Mouse (Mus musculus) stomach, embryonic 14.5 days (tissue): ENCODE measurements around the gene Sdk1. TPM values are rescaled to one million over a fixed set of nuclear protein-coding genes. Genes with fewer than 3 reads are reported as not detected.

ENCODE experiments used
- ATAC-seq: fragments of 200-750 bp; cut with Nextera tagmentation; 2 replicates; pipeline ENCODE4 v1.8.0; 2017; ENCODE audit warnings: low read depth, moderate TSS enrichment; ENCODE audit not compliant: insufficient number of reproducible peaks, insufficient read depth, low FRiP score
- H3K27ac ChIP-seq: fragments of 300-500 bp; sonication (generic); 2 replicates; pipeline ENCODE4 v1.5.1; 2014; ENCODE audit warnings: mild to moderate bottlenecking, low read length, moderate library complexity, mixed read lengths
- H3K27me3 ChIP-seq: fragments of 300-500 bp; sonication (generic); 2 replicates; pipeline ENCODE4 v1.6.1; 2014; ENCODE audit warnings: low read length, control low read depth, mixed read lengths; ENCODE audit not compliant: control insufficient read depth, insufficient read depth
- H3K36me3 ChIP-seq: fragments of 300-500 bp; sonication (generic); 2 replicates; pipeline ENCODE4 v1.6.1; 2014; ENCODE audit warnings: mild to moderate bottlenecking, control low read depth, low read length, moderate library complexity, mixed read lengths; ENCODE audit not compliant: control insufficient read depth, insufficient read depth
- H3K4me1 ChIP-seq: fragments of 300-500 bp; sonication (generic); 2 replicates; pipeline ENCODE4 v1.6.1; 2014; ENCODE audit warnings: low read length, control low read depth, mixed read lengths; ENCODE audit not compliant: control insufficient read depth, insufficient read depth
- H3K4me2 ChIP-seq: fragments of 300-500 bp; sonication (generic); replicated peaks from 2 replicates; pipeline ENCODE4 v1.6.1; 2014; ENCODE audit warnings: low read depth, low read length, control low read depth
- H3K4me3 ChIP-seq: fragments of 300-500 bp; sonication (generic); 2 replicates; pipeline ENCODE4 v1.5.1; 2014; ENCODE audit warnings: low read depth, low read length, control low read depth
- H3K9ac ChIP-seq: fragments of 300-500 bp; sonication (generic); replicated peaks from 2 replicates; pipeline ENCODE4 v1.6.1; 2014; ENCODE audit warnings: low read depth, mild to moderate bottlenecking, control low read depth, low read length, moderate library complexity, mixed read lengths
- H3K9me3 ChIP-seq: fragments of 300-500 bp; sonication (generic); 2 replicates; pipeline ENCODE4 v1.6.1; 2016; ENCODE audit warnings: low read depth, low read length, control low read depth; ENCODE audit not compliant: control insufficient read depth
- WGBS: fragments of 180-500 bp; shearing (Covaris S2); extraction: QIAGEN DNeasy Blood & Tissue Kit; methylation state at CpG from one replicate; pipeline ENCODE4 v1.1.7; 2014; 5-methylcytosine and 5-hydroxymethylcytosine counted together
- polyA plus RNA-seq: library from polyadenylated mRNA; unstranded; fragments of >200 nt; fragmentation: Nextera tagmentation; extraction: Ambion mirVana; gene quantifications from 2 replicates; pipeline ENCODE4 v1.2.1, GENCODE M21; 2014

Sdk1 gene
- polyA plus RNA-seq, 1 experiment from 2014 or later: 5.6 TPM

GRCm38 (mm10) chr5:142228957-142229810 lies 987.9 kb downstream of the Sdk1 start:
- no peaks in the 10 kb centered on the region for H3K36me3 ChIP-seq
- 87% methylated on average over 18 of the region's 18 CpGs for WGBS
- no peaks in the 10 kb centered on the region for H3K27me3 ChIP-seq
- no peak overlapping the region for H3K4me2 ChIP-seq
- no peaks in the 10 kb centered on the region for H3K9me3 ChIP-seq
- H3K4me1 ChIP-seq: no peaks in the 10 kb centered on the region
- H3K27ac ChIP-seq: no peak overlapping the region
- no peak for ATAC-seq
- no peak overlapping the region for H3K9ac ChIP-seq
- H3K4me3 ChIP-seq: no peak overlapping the region

- 88% methylated on average over 8 of the region's 8 CpGs for WGBS
- H3K4me1 ChIP-seq: no peaks in the 10 kb centered on the region
- H3K27ac ChIP-seq: no peak overlapping the region
- no peaks in the 10 kb centered on the region for H3K27me3 ChIP-seq
- no peak overlapping the region for H3K4me2 ChIP-seq
- no peak for ATAC-seq
- no peaks in the 10 kb centered on the region for H3K9me3 ChIP-seq
- H3K9ac ChIP-seq: no peak overlapping the region
- H3K36me3 ChIP-seq: no peaks in the 10 kb centered on the region
- H3K4me3 ChIP-seq: no peak overlapping the region
Observed at GRCm38 (mm10) chr5:142229811-142230205, 988.5 kb downstream of the Sdk1 start.

GRCm38 (mm10) chr5:142240288-142240687 lies 999.0 kb downstream of the Sdk1 start:
- no peaks in the 10 kb centered on the region for H3K9me3 ChIP-seq
- no peaks in the 10 kb centered on the region for H3K36me3 ChIP-seq
- H3K4me1 ChIP-seq: no peaks in the 10 kb centered on the region
- no peak overlapping the region for H3K27ac ChIP-seq
- no peak overlapping the region for H3K9ac ChIP-seq
- no peak overlapping the region for H3K4me2 ChIP-seq
- no peak overlapping the region for H3K4me3 ChIP-seq
- 89% methylated on average over 6 of the region's 6 CpGs for WGBS
- ATAC-seq: no peak
- H3K27me3 ChIP-seq: no peaks in the 10 kb centered on the region

GRCm38 (mm10) chr5:142242597-142242996 lies 1001.3 kb downstream of the Sdk1 start:
- no peak for ATAC-seq
- no peak overlapping the region for H3K4me2 ChIP-seq
- no peaks in the 10 kb centered on the region for H3K9me3 ChIP-seq
- no peak overlapping the region for H3K4me3 ChIP-seq
- H3K27ac ChIP-seq: no peak overlapping the region
- no peaks in the 10 kb centered on the region for H3K36me3 ChIP-seq
- 41% methylated on average over 3 of the region's 3 CpGs for WGBS
- H3K27me3 ChIP-seq: no peaks in the 10 kb centered on the region
- no peaks in the 10 kb centered on the region for H3K4me1 ChIP-seq
- H3K9ac ChIP-seq: no peak overlapping the region

GRCm38 (mm10) chr5:142243069-142243468 lies 1001.8 kb downstream of the Sdk1 start:
- 91% methylated on average over 2 of the region's 2 CpGs for WGBS

GRCm38 (mm10) chr5:142256231-142256630 lies 1014.9 kb downstream of the Sdk1 start:
- no peaks in the 10 kb centered on the region for H3K4me1 ChIP-seq
- H3K9ac ChIP-seq: no peak overlapping the region
- H3K36me3 ChIP-seq: no peaks in the 10 kb centered on the region
- no peak overlapping the region for H3K4me3 ChIP-seq
- 85% methylated on average over 6 of the region's 6 CpGs for WGBS
- H3K27me3 ChIP-seq: no peaks in the 10 kb centered on the region
- H3K9me3 ChIP-seq: no peaks in the 10 kb centered on the region
- no peak for ATAC-seq
- no peak overlapping the region for H3K27ac ChIP-seq
- H3K4me2 ChIP-seq: no peak overlapping the region

More at GRCm38 (mm10) chr5:142243069-142243468, 1001.8 kb downstream of the Sdk1 start:
- Histone ChIP-seq H3K4me3 (no peak overlapping the region), H3K4me1 (no peaks in the 10 kb centered on the region), H3K27ac (no peak overlapping the region), H3K36me3 (no peaks in the 10 kb centered on the region), H3K9me3 (no peaks in the 10 kb centered on the region), H3K9ac (no peak overlapping the region), H3K27me3 (no peaks in the 10 kb centered on the region), H3K4me2 (no peak overlapping the region)
- ATAC-seq: no peak

GRCm38 (mm10) chr5:142258716-142259115 lies 1017.4 kb downstream of the Sdk1 start:
- H3K4me1 ChIP-seq: no peaks in the 10 kb centered on the region
- H3K27me3 ChIP-seq: no peaks in the 10 kb centered on the region
- H3K4me3 ChIP-seq: no peak overlapping the region
- H3K27ac ChIP-seq: no peak overlapping the region
- H3K9ac ChIP-seq: no peak overlapping the region
- H3K9me3 ChIP-seq: no peaks in the 10 kb centered on the region
- WGBS: 86% methylated on average over 7 of the region's 7 CpGs
- no peaks in the 10 kb centered on the region for H3K36me3 ChIP-seq
- no peak overlapping the region for H3K4me2 ChIP-seq
- ATAC-seq: no peak

- Histone ChIP-seq H3K9ac (no peak overlapping the region), H3K4me3 (no peak overlapping the region), H3K36me3 (no peaks in the 10 kb centered on the region), H3K4me2 (no peak overlapping the region), H3K4me1 (no peaks in the 10 kb centered on the region), H3K27me3 (no peaks in the 10 kb centered on the region), H3K27ac (no peak overlapping the region), H3K9me3 (no peaks in the 10 kb centered on the region)
- ATAC-seq: no peak
- WGBS: 52% methylated on average over 6 of the region's 6 CpGs
Observed at GRCm38 (mm10) chr5:142262060-142262459, 1020.8 kb downstream of the Sdk1 start.
